Mouse (Mus musculus): ENCODE results near the gene Eif3l.

DNA sequence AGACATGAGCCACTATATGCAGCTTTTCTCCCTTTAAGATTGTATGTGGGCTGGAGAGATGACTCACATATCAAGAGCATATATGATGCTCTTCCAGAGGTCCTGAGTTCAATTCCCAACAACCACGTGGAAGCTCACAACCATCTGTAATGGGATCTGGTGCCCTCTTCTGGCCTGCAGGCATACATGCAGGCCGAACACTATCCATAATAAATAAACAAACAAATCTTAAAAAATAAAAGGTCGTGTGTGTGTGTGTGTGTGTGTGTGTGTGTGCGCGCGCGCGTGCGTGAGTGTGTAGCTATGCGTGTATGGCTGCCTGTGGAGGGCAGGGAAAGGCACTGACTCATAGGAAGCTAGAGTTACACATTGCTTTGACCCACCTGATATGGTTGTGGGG lies 64.7 kb downstream of the Eif3l start:
- TF ChIP-seq EP300 (optimal IDR thresholded peaks at IDR 0.05): no peak
- peak; percentile 77 for TF ChIP-seq CTCF (IDR thresholded peaks at IDR 0.05; ENCODE audit: low read depth)

Measured in stomach, postnatal 0 days (tissue).